Mouse (Mus musculus) hindlimb bud, embryonic 11.5 days (tissue): ENCODE results near the gene Gng7.

Experiments used
- DNase-seq: peaks from one replicate; pipeline ENCODE4 v3.0.0-alpha.2; 2012; ENCODE audit warnings: low read depth, low spot score; ENCODE audit errors: extremely low spot score

The Gng7 gene

GRCm38 (mm10) chr10:80931153-80931671, 83.5 kb downstream of the Gng7 start:
- no peak for DNase-seq

GRCm38 (mm10) chr10:80930361-80931152, 84.2 kb downstream of the Gng7 start:
- no peak for DNase-seq

GRCm38 (mm10) chr10:80929299-80930226, 85.2 kb downstream of the Gng7 start, which contains the start of gene Gadd45b:
Gene Gadd45b, plus strand, starts transcription at chr10:80930073.
- DNase-seq = peak; percentile 96

- DNase-seq = no peak
These were observed 86.0 kb downstream of the Gng7 start for GRCm38 (mm10) chr10:80928586-80929298.

GRCm38 (mm10) chr10:80925472-80925871, 89.3 kb downstream of the Gng7 start:
- DNase-seq = no peak

- no peak for DNase-seq
These were observed 92.8 kb downstream of the Gng7 start for GRCm38 (mm10) chr10:80921923-80922322.

- no peak for DNase-seq
These were observed 96.8 kb downstream of the Gng7 start, which contains the start of gene Lmnb2 for GRCm38 (mm10) chr10:80917779-80918434. Gene Lmnb2, minus strand, starts transcription at chr10:80918245.

- no peak for DNase-seq
These were observed 97.4 kb downstream of the Gng7 start for GRCm38 (mm10) chr10:80917336-80917778.

GRCm38 (mm10) chr10:80915736-80916135, 99.0 kb downstream of the Gng7 start:
- no peak for DNase-seq

- DNase-seq = no peak
These were observed 99.5 kb downstream of the Gng7 start for GRCm38 (mm10) chr10:80915260-80915659.

GRCm38 (mm10) chr10:80914253-80914656, 100.5 kb downstream of the Gng7 start:
- no peak for DNase-seq

- no peak for DNase-seq
These were observed 101.3 kb downstream of the Gng7 start for GRCm38 (mm10) chr10:80913364-80914011.

- DNase-seq = no peak
These were observed 102.9 kb downstream of the Gng7 start for GRCm38 (mm10) chr10:80911891-80912290.

GRCm38 (mm10) chr10:80911354-80911753, 103.4 kb downstream of the Gng7 start:
- DNase-seq = no peak

GRCm38 (mm10) chr10:80909375-80910162, 105.2 kb downstream of the Gng7 start:
- no peak for DNase-seq

- no peak for DNase-seq
These were observed 110.0 kb downstream of the Gng7 start for GRCm38 (mm10) chr10:80904709-80905108.

GRCm38 (mm10) chr10:80904004-80904693, 110.6 kb downstream of the Gng7 start:
- no peak for DNase-seq

GRCm38 (mm10) chr10:80903282-80903681, 111.5 kb downstream of the Gng7 start:
- no peak for DNase-seq
